Mouse (Mus musculus) kidney, embryonic 14.5 days (tissue): Measurements from ENCODE around the gene Tcstv3. TPM values are rescaled to one million over a fixed set of nuclear protein-coding genes. Genes with fewer than 3 reads are reported as not detected.

ENCODE experiments used
- ATAC-seq: fragments of 200-750 bp; cut with Nextera tagmentation; 2 replicates; pipeline ENCODE4 v1.8.0; 2017; ENCODE audit warnings: moderate number of reproducible peaks, mild to moderate bottlenecking, moderate TSS enrichment, moderate library complexity; ENCODE audit not compliant: low FRiP score, low TSS enrichment
- H3K27ac ChIP-seq: fragments of 300-500 bp; sonication (generic); 2 replicates; pipeline ENCODE4 v1.5.1; 2014; ENCODE audit warnings: low read depth, mild to moderate bottlenecking, low read length, moderate library complexity, mixed read lengths
- H3K27me3 ChIP-seq: fragments of 300-500 bp; sonication (generic); 2 replicates; pipeline ENCODE4 v1.6.1; 2014; ENCODE audit warnings: mild to moderate bottlenecking, low read length; ENCODE audit not compliant: control insufficient read depth, insufficient read depth
- H3K36me3 ChIP-seq: fragments of 300-500 bp; sonication (generic); 2 replicates; pipeline ENCODE4 v1.6.1; 2014; ENCODE audit warnings: low read length, mixed read lengths; ENCODE audit not compliant: control insufficient read depth, insufficient read depth
- H3K4me1 ChIP-seq: fragments of 300-500 bp; sonication (generic); 2 replicates; pipeline ENCODE4 v1.6.1; 2014; ENCODE audit warnings: low read length, mixed read lengths; ENCODE audit not compliant: control insufficient read depth, insufficient read depth
- H3K4me2 ChIP-seq: fragments of 300-500 bp; sonication (generic); replicated peaks from 2 replicates; pipeline ENCODE4 v1.6.1; 2014; ENCODE audit warnings: low read depth, mild to moderate bottlenecking, low read length
- H3K4me3 ChIP-seq: fragments of 300-500 bp; sonication (generic); 2 replicates; pipeline ENCODE4 v1.5.1; 2014; ENCODE audit warnings: mild to moderate bottlenecking, low read length
- H3K9ac ChIP-seq: fragments of 300-500 bp; sonication (generic); 2 replicates; pipeline ENCODE4 v1.6.1; 2014; ENCODE audit warnings: low read depth, mild to moderate bottlenecking, low read length, moderate library complexity
- H3K9me3 ChIP-seq: fragments of 300-500 bp; sonication (generic); 2 replicates; pipeline ENCODE4 v1.6.1; 2016; ENCODE audit warnings: low read length; ENCODE audit not compliant: control insufficient read depth
- WGBS: fragments of 180-500 bp; shearing (Covaris S2); extraction: QIAGEN DNeasy Blood & Tissue Kit; methylation state at CpG from one replicate; pipeline ENCODE4 v1.1.7; 2014; 5-methylcytosine and 5-hydroxymethylcytosine counted together
- polyA plus RNA-seq: library from polyadenylated mRNA; unstranded; fragments of >200 nt; fragmentation: Nextera tagmentation; extraction: Ambion mirVana; gene quantifications from 2 replicates; pipeline ENCODE4 v1.2.1, GENCODE M21; 2014

Gene Tcstv3
- polyA plus RNA-seq, 1 experiment from 2014 or later, result not detected

- 89% methylated on average over 1 of the region's 1 CpGs for WGBS
These were observed 4.0 kb downstream of the Tcstv3 start for GRCm38 (mm10) chr13:120320721-120321120.

More at GRCm38 (mm10) chr13:120320721-120321120, 4.0 kb downstream of the Tcstv3 start:
- Histone ChIP-seq H3K4me2 (no peak overlapping the region), H3K4me3 (no peak overlapping the region), H3K4me1 (no peaks in the 10 kb centered on the region), H3K36me3 (no peaks in the 10 kb centered on the region), H3K9ac (no peak overlapping the region), H3K27me3 (no peaks in the 10 kb centered on the region), H3K27ac (no peak overlapping the region), H3K9me3 (no peaks in the 10 kb centered on the region)
- peak; percentile 52; the same call in 1 of the 2 replicates for ATAC-seq

Other genes with a start within 250 kb of the Tcstv3 start
- not detected in 2 replicates for gene Gm20767, start 176.6 kb upstream of the Tcstv3 start, polyA plus RNA-seq
- not detected in 2 replicates for gene Gm21818, start 144.4 kb upstream of the Tcstv3 start, polyA plus RNA-seq
- gene Gm21762, start 100.9 kb upstream of the Tcstv3 start, polyA plus RNA-seq, result not detected in 2 replicates
- not detected in 2 replicates for gene Gm21731, start 77.8 kb upstream of the Tcstv3 start, polyA plus RNA-seq
- gene AF067061, start 53.8 kb upstream of the Tcstv3 start, polyA plus RNA-seq, result not detected in 2 replicates
- gene BC147527, start 16.5 kb upstream of the Tcstv3 start, polyA plus RNA-seq, result 0.27 and 0.35 TPM in 2 replicates